Mouse (Mus musculus): ENCODE results near the gene Plekha3. TPM values are rescaled to one million over a fixed set of nuclear protein-coding genes. Genes with fewer than 3 reads are reported as not detected.

Gene Plekha3
- 10 to 100 TPM; 31.6 to 36.2 TPM for total RNA-seq (2023)

GRCm38 (mm10) chr2:76674725-76675427 is at the start of gene Plekha3:
Gene Plekha3 (plus strand): TSS chr2:76675281.

GRCm38 (mm10) chr2:76647883-76648570 is 27.1 kb upstream of the Plekha3 start, which contains the start of the genes Prkra and Pjvk:
Gene Prkra (minus strand): TSS chr2:76648015.
Gene Pjvk (plus strand): TSS chr2:76648476.

GRCm38 (mm10) chr2:76672966-76673392 is 2.1 kb upstream of the Plekha3 start, which contains the start of gene Fkbp7:
Gene Fkbp7 (minus strand): TSS chr2:76673116.

Other genes with a start within 250 kb of the Plekha3 start
- gene Prkra, start 27.3 kb upstream of the Plekha3 start, total RNA-seq (2023) = 1 to 10 TPM; 2.8 to 3.4 TPM
- gene Pjvk, start 26.8 kb upstream of the Plekha3 start, total RNA-seq (2023) = not detected
- gene Fkbp7, start 2.2 kb upstream of the Plekha3 start, total RNA-seq (2023) = 1 to 10 TPM; 6.5 to 7.1 TPM